Mouse (Mus musculus) ovary, postnatal 14 days (tissue): ENCODE data around the gene Ifi35.
"Not testable (repeated sequence)": the region's sequence is repeated elsewhere in the genome, so short reads cannot be mapped to it uniquely, and the experiment has no call there.

Source experiments
- DNase-seq: peaks from one replicate; pipeline ENCODE4 v3.0.0; 2022; ENCODE audit warnings: low spot score

Gene Ifi35

DNA sequence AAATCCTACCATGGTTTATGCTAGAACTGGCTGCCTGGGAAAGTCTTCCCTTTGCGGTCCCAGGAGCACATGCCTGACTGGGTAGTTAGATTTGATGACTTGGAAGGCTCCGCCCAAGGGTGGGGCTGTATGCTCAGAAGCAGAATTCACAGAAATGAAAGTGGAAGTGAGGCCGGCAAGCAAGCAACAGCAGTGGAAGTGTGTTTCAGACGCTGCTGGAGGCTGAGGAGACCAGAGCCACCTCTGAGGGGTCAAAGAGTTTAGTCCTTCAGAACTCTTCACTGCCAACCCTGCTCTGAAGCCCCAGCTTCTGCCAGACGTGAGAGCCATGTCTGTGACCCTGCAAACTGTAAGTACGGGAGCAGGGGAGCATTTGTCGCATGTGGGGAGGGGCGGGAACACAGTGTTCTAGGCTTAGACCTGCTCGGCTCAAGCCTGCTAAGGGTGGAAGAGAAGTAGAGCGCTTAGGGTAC is at the start of gene Ifi35:
Gene Ifi35, plus strand, starts transcription at position 134 of the 473 bp plus-strand sequence.
- DNase-seq: no peak

DNA sequence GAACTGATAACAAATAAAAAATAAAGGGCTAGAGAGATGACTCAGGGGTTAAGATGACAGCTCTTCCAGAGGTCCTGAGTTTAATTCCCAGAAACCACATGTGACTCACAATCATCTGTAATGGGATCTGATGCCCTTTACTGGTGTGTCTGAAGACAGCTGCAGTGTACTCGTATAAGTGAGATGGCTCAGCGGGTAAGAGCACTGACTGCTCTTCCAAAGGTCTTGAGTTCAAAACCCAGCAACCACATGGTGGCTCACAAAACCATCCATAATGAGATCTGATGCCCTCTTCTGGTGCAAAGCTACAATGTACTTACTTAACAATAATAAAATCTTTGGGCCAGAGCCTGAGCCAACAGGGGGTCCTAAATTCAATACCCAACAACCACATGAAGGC is 32.9 kb upstream of the Ifi35 start:
- no peak for DNase-seq

DNA sequence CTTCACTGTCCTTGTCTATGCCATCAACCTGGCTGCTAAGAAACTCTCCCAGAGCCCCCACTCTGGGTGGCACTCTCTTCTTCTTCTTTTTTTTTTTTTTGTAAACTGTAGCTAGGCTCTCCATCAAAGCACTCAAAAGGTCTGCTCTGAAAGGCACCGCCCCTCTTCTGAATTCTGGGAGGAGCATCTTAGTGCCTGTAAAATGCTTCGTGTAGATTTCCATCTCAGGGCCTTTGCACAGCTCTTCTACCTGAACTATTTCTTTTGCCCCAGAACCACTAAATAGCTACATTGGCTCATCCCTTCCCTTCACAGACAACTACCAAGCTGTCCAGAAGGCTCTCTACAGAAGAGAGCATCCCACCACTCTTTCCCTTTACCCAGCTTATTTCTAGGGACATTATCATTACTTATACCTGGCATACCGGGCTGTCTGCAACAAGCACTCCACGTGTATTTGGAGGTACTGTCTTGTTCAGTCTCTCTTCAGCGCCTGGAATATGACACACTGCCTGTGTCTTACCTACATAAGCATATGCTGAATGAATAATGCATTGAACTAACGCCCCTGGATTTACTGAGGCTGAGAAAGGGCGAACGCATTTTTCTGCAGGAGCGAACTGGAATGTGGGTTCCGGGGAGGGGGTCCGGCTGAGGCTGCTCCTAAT is 31.6 kb upstream of the Ifi35 start:
- no peak for DNase-seq

DNA sequence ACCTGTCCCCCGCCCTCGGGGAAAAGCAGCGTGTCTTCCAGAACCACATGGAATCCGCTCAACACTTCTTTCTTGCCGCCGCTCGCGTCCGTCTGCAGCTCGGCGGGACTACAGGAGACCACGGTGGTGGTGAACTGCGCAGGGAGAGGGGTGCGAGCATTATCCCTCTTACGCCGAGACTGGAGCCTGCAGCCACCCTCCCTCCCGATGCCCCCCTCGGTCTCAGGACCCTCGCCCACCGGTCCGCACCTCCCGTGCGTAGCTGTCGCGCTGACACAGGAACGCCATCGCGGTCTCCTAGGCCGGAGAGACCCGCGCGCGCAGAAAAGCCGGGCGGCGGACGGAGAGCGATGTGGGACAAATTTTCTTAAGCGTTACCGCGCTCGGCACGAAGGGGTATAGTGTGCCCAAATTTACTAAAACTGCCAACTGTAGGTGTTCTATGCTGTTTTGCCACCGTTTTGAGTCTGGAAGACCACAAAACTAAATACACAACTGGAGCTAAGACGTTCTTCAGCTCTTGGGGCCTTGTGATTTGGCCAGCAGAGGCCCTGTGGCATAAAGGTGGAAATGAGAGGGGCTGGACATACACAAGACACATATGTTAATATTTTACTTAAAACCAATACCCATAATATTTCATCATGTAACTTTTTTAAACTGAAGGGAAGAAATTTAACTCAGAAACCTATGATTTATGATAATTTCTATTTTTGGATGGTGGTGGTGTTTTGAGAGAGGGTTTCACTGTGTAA is 30.9 kb upstream of the Ifi35 start, which contains the start of gene Aarsd1:
Gene Aarsd1, minus strand, starts transcription at position 515 of the 755 bp plus-strand sequence.
- peak; percentile 88 for DNase-seq

DNA sequence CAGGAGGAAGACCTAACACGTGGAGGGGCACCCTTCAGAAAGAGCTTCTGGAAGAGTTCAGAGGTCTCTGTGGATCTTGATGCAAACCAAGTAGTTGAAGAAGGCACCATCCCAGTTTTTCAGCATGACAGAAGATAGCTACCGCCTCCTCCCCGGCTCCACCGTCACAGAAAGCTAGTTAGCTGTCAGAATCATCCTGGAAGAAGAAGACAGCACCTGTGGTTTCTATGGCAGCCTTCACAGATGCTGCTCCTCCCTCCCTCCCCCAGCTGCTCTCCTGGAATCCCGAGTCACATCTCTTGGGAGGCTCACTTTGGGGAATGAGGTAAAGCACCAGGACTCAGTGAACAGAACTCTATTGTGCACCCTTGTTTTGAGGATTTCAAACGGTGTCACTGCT is 29.2 kb upstream of the Ifi35 start:
- DNase-seq: no peak

DNA sequence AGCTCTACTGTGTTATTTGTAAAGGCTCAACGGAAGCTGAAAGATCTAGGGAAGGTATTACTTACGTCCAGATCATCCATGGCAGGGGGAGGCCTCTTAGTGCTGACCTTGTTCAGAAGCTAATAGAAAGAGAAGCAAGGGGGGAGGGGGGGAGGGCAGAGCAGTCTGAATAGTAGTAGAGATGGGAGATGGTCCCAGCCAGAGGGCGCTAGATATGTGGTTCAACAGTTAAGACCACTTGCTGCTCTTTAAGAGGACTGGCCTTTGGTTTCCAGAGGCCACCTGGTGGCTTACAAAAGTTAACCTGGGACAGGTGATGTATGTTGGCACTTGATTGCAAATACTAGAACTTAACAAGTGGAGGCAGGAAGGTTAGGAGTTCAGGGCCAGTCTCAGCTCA is 28.6 kb upstream of the Ifi35 start:
- DNase-seq: no peak

DNA sequence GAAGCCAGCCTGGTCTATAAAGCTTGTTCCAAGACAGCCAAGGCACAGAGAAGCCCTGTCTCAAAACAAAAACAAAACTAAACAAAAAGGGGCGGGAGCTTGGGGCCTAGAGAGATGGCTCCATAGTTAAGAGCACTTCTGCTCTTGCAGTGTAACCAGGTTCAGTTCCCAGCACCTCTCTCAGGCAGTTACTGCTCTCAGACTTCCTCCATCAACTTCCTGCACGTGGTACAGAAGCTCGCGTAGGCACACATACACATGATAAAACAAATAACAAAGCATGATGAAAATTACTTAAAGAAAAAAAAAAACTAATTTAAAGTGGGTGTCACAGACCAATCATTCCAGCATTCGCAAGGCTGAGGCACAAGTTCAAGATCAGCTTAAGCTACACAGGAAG is 28.1 kb upstream of the Ifi35 start:
- DNase-seq: no peak

DNA sequence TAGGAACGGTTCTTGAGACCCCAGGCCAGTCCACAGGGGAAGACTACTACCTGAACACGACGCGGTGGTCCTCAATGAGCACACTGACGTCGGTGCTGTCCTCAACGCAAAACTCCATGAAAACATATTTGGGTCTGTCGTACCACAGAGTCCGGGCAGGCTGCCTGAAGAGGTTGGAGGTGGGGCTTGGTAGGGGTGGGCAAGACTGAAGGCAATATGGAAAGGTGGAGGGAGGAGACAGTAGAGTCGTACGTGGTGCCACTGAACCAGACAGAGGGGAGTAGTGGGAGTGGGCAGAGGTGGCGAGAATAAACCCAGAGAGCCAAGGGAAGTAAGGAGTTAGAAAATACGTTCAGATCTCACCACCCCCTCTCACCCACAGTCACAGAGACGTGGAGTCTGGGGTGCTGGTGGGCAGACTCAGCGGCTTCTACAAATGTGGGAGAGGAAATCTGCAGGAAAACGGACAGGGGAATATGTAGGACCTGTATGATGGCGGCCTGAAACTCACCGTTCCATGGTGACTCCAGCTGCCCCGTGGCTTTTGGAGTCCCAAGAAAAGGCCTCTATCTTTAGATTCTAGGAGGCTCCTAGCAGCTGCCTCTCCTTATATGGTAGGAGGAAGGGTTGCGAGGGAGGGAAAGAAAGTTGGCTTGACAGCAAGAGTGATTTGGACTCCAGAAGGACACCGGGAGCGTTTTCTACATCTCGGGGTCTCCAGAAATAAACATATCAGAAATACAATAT is 23.9 kb upstream of the Ifi35 start, which contains the start of gene Gm27029:
Gene Gm27029, minus strand, starts transcription at position 692 of the 747 bp plus-strand sequence.
- peak; percentile 17 for DNase-seq

DNA sequence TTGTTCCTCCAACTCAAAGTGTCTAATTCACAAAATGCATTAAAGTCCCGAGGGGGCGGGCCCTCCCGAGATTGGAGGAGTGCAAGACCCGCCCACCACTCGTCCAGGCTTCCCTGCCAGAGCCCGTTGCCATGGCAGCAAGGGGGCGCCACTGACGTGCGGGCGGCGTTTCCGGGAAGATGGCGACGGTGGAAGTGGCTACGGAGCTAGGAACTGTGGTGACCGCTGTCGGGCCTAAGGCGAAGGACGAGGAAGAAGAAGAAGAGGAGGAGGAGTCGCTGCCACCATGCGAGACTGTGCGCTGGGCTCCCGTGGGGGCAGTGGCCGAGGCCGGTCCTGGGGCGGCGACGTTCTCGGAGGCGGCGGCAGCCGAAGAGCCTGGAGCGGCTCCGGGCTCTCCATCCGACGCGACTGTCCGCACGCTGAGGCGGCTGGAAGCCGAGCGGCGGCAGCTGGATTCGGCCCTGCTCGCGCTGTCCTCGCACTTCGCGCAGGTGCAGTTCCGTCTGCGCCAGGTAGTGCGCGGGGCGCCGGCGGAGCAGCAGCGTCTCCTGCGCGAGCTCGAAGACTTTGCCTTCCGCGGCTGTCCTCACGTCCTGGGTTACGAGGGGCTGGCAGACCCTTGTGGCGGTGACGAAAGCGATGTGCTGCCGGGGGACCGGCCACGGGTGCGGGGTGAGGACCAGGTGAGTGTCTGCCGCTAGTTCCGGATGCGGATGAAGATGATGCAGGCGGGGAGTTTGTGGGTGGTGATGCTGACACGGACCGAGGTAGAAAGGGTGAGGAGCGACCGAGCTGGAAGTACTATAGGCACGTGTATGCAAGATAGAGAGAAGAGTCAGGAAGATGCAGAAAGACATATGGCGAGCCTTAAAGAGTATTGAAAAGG is 23.0 kb upstream of the Ifi35 start, which contains the start of the genes Rundc1 and Ptges3l:
Gene Rundc1, plus strand, starts transcription at position 161 of the 889 bp plus-strand sequence.
Gene Ptges3l, minus strand, starts transcription at position 409 of the 889 bp plus-strand sequence.
- DNase-seq: peak; percentile 100

DNA sequence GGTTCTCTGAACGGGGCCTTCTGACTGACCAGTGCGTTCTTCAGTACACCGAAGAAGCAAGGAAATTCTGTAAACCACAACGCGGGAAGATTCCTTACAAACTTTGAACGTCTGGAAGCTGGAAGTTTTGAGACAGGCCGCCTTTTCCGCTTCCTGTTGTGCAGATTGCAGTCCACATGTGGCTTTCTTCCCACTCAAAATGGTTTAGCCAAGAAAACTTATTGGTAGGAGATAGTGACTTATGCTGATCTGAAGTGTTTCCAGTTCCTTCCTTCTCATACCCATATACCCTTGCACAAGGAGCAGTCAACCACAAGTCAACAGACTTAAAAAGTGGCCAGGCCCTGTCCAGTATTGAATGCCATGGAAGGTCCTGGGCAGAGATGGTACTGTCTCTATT is 22.0 kb upstream of the Ifi35 start:
- no peak for DNase-seq

DNA sequence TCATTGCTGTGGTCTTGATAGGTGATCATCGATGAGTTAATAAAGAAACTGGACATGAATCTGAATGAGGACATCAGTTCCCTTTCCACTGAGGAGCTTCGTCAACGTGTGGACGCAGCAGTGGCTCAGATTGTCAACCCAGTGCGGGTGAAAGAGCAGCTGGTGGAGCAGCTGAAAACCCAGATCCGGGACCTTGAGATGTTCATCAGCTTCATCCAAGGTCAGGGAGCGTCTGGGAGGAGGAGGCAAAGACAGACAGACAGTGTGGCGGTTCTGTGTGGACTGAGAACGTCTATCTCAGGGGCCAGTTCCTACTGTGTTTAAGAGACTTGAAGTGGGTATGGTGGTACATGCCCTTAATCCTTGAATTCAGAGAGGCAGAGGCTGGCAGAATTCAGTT is 16.9 kb upstream of the Ifi35 start:
- DNase-seq: no peak

DNA sequence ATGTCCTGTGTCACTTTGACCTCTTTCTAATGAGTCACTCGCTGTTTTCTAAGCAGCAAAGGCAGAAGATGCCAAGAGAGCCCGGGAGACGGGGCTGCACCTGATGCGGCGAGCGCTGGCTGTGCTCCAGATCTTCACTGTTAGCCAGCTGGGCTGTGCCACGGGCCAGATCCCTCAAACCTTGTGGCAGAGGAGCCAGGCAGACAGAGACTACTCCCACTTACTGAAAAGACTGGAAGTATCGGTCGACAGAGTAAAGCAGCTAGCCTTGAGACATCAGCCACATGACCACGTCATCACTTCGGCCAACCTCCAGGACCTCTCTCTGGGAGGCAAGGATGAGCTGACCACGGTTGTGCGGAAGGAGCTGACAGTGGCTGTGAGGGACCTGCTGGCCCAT is 14.8 kb upstream of the Ifi35 start:
- DNase-seq: no peak

DNA sequence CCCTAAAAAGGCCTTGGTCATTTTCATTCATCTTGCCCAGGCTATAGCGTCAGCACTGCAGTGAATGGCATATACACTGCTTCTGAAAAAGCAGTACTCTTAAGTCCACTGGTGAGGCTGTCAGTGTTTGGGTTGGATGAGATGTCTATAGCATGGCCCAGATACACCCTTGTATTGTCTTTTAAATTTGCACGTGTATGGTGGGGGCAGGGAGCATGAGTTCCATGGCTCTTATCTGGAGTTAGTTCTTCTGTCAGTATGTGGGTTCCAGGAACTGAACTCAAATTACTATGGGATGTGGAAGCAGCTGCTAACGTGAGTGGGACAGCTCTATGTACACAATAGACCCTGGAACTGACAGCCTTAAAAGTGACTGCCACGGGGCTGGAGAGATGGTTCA is 12.4 kb upstream of the Ifi35 start:
- no peak for DNase-seq

DNA sequence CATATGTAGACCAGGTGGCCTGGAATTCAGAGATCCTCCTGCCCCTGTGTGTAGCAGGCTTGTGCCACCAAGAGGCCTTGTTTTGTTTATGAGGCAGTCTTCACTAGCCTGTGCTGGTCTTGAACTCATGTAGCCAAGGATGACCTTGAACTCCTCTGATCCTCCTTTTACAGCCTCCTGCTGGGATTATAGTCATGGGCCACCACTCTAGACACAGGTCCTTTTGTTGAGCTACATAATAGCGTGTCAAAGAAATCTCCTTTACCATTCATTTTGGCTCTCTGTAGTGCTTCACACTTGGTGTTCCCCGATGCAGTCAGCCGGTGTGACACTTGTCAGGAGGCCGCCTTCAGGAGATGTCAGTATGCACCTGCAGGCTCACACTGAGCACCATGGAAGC is 11.3 kb upstream of the Ifi35 start:
- DNase-seq: no peak

DNA sequence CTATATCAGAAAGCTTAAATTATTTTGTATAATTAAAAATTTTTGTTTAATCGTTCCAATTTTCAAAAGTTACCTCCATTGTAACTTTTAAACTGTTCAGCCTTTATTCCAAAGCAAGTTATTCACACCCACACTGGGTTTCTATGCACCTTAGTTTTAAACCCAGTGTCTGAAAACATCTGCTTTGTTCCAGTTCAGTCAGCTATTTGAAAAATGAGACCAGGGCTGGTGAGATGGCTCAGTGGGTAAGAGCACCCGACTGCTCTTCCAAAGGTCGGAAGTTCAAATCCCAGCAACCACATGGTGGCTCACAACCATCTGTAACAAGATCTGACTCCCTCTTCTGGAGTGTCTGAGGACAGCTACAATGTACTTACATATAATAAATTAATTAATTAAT is 10.2 kb upstream of the Ifi35 start:
- not testable (repeated sequence) for DNase-seq

DNA sequence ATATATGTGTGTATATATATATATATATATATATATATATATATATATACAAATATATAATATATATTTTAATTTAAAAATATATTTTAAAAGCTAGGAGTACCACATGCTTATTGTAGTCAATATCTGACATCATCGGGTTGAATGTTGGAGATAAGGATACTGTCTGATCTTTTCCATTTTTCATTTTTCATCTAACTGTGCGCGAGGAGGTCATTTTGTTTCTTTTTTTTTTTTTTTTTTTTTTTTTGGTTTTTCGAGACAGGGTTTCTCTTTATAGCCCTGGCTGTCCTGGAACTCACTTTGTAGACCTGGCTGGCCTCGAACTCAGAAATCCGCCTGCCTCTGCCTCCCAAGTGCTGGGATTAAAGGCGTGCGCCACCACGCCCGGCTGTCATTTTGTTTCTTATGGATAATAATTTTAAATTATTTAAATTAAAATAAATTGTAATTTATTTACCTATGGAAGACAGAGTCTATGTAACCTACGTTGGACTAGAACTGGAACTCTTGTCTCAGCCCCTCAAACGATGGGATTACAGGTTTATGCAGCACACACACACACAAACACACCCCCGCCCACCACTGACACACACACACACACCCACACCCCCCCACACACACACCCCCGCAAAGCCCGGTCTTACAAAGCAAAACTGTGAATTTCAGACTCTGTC is 6.6 kb upstream of the Ifi35 start:
- not testable (repeated sequence) for DNase-seq

DNA sequence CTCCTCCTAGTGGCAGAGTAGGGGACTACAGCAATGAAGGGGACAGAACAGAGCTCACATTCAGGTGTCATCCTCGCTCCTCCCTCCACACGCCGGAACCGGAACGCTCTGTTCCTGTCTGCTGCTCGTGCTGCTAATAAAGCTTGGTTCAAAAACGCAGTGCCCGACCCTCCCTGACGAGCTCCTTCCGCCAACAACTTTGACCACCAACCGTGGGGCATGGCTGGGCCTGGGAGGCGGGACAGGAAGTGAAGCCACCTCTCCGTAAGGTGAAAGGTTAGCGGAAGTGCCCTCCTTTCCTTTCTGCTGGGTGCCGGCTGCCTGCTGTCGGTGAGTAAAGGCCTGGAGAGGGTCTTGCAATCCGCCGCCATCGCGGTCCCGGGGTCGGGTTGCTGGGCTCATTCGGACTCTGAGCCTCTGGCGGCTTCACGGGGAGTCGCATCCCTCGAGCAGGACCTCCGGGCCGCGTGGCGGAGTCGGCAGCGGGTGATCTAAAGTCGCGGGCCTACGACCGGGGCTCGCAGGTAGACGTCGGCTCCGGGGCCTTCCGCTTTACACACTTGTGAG is 6.0 kb upstream of the Ifi35 start, which contains the start of gene Rpl27:
Gene Rpl27, plus strand, starts transcription at position 172 of the 567 bp plus-strand sequence.
- DNase-seq: peak; percentile 90

DNA sequence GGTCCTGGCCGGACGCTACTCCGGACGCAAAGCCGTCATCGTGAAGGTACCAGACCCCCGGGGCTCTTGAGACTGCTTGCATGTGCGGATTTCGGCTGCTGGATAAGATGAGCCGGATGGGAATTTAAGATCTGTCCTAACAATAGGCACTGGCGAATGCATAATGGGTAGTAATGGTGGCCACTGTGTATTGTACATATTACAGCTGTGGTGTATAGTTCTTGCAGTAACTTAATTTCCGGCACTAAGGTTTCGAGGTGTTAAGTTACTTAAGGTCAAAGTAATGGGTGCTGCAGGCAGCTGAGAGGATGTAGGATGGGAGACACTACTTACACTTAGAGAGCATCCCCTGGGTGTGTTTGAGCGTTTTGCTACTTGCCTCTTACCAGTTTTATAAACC is 5.4 kb upstream of the Ifi35 start:
- DNase-seq: no peak

DNA sequence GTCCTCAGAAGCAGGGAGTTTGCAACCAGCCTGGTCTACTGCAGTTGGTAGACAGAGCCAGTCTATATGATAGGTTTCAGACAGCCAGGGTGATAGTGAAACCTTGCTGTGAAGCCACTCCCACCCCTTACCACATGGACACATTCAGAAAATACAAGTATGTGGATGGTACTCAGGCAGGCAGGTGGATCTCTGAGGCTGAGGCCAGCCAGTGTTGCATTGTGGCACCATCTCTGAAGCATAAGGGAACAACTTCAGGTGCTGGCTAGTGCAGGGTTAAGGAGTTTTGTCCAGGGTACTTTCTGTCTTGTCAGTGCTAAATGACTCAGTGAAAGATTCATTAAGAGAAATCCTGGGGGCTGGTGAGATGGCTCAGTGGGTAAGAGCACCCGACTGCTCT is 1.9 kb upstream of the Ifi35 start:
- DNase-seq: no peak

DNA sequence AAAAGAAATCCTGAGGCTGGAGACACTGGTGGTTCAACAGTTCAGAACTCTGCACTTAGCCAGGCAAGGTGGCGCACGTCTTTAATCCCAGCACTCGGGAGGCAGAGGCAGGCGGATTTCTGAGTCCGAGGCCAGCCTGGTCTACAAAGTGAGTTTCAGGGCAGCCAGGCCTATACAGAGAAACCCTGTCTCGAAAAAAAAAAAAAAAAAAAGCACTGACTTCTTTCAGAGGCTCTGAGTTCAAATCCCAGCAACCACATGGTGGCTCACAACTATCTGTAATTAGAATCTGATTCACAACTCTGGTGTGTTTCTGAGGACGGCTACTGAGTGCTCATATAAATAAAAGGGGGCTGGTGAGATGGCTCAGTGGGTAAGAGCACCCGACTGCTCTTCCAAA is 1.3 kb upstream of the Ifi35 start:
- not testable (repeated sequence) for DNase-seq
